Mouse (Mus musculus): Measurements from ENCODE around the gene Aff3. TPM values are rescaled to one million over a fixed set of nuclear protein-coding genes. Genes with fewer than 3 reads are reported as not detected.
A peak's percentile ranks its signal among the peaks of the same experiment; 100 is the strongest.

The Aff3 gene
- total RNA-seq, 2 experiments from 2014 or later: 3.7 to 4.6 TPM

DNA sequence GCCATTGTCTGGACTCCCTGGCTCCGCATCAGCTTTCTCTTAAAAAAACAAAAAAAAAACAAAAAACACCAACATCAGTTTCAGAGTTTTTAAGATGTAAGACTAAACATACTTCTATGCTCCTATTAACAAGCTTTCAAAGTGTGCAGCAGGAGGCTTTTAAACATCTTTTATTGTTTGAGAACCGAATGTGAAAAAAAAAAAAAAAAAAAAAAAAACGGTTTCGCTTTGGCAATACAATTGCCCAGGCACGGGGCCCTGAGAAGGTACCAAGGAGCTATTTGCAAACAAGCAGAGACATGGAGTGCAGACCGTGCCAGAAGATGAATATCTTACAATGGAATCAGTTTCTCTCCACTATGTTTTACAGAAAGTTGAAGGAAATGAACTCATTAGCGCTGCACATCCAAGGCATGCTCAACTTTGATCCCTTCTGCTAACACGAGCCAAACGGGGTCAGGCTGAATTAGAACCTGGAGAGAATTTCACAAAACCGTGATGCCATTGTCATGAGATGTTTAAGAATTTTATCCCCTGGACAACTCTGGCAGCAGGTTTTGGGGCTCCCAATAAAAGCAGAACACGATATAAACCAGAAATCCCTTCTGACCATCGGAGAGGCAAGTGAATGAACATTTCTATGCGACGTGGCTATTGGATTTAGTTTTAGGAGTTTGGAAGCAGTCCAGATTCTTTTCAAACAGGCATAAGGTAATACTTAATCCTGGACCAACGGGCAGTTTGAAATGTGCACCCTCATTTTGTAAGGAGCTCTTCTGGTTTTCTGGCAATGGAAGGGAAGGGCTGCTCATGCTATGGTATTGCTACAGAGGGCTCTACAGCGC, 344.4 kb downstream of the Aff3 start:
- DNase-seq: no peak

DNA sequence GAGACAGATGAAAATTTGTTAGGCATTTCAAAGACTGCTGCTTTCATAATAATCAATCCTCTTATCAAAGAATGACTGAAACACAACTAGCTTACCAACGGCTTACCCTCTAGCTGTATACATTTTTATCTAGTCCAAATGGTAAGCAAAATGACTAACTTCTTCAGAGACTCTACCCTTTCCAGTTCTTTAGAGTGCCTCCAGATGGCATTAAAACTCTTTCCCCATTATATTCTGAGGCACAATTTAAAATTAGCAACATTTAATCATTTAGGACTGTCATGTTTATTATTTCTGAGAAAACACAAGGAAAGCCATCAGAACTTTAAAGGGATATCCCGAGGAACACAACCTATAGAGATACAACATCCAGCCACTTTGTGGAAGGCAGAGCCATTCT, 346.1 kb downstream of the Aff3 start:
- no peak for DNase-seq

DNA sequence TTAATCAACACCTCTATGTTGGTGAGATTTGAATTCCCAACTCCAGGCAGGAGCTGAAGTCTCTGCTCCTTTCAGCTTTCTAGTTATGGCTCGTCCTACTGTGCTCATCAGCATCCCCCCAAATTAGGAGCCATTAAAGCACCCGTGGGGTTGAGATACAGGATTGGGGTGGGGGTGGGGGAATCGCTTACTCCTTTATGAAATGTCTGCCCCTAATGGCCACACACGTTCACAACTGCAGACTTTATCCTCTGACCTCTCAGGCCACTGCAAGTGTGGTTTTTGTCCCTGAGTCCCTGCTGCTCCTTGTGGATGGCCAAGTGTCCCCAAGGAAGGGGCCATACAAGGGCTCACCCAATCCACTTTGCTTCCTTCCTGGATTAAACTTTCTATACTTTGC, 348.8 kb downstream of the Aff3 start:
- no peak for DNase-seq

DNA sequence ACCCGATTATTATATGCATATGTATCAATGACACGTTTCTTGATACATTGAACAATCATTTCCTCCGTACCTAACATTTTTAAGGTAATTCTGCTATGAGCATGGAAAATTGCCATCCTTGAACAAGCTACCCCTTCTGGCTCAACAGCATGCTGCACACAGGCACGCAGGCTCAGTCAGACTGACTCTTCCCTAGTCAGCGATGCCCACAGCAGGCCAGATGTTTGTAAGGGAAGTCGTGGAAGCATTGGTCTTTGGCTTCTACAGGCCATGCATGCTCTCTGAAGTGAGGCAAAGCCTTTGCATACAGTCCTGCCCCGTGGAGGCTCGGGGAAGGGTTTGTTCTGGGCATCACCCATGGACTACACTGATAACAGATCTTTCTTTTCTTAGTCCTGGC, 354.3 kb downstream of the Aff3 start:
- no peak for DNase-seq

DNA sequence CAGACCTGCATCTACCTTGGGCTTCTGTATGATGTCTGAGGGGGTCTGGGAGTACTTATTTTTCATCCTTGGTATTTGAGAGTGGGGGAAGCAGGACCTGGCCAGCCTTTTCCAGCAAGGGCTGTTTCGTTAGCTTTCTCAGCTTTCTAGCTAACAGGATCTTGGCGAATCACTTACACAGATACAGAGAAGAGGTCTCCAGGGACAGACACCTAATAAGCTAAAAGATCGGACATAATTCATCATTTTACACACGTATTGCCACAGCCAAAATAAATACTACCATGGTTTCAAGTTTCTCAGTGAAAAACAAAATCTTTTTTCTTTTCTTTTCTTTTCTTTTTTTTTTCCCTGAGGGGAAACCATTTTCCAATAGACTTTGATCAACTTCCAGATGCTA, 354.7 kb downstream of the Aff3 start:
- no peak for DNase-seq

DNA sequence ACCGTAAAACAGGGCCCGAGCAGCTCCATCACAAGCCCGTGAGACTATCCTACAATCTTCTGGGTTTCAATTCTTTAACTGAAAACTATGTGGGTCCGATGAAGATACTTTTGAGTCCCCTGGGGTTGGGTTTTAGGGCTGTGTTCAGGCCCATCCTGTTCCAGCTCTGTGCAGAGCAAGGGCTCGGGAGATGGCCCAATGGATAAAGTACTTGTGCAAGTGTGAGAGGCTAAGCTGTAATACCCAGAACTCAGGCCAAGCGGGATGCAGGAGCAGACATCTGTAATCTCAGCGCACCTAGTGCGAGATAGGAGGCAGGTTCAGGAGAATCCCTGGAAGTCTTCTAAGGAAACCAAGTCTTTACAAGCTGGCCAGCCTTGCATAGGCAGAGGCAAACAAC, 355.4 kb downstream of the Aff3 start:
- no peak for DNase-seq

DNA sequence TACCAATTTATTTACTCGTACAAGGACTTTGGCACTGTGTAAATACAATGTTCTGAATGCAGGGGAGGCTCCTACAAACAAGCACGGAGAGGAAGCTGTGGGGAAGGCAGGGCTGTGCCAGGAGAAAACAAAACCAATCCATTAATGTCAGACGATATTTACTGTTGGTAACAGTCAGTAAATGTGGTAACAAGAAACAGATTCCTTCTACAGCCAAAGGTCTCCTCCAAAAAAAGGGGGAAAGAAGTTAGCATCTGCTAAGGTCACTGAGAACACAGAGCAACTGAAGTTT, 356.1 kb downstream of the Aff3 start:
- no peak for DNase-seq

DNA sequence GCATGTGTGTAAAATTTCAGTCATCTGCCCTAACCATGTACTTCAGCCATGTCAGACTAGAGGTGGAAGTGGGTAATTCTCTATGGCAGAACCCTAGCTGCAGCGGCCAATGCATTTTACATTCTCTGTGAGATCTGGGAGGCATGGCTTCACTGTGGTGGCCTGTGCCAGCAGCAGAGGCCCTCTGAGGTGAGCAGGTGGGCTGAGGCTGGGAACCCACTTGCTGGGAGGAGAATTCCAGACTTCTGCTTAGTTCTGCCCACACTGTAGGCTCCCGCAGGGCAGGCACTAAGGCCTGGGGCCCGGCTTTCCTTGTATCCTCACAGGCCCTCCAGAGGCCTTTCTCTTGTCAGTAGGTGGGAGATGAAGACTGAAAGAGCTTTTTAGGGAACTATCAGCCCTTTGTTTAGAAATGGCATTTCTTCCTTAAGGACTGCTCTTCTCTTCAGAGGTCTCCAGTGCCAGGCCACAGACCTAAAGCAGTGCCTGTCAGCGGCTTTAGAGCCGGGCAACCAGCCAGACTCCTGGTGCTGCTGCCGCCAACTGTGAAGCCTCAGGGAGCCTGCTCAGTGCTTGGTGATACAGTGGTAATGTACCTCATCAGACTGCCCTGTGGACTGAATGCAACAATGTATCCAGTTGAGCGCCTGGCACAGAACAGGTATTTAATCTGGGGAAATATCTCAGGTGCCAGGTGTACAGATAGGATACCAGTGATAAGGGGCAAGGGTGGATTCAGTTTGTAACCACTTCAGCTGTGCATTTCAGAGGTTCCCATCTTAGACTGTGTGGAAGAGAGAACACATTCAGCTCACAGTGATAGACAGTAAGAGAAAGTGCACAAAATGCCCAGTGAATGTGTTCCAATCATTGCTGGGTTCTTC, 356.7 kb downstream of the Aff3 start:
- peak; percentile 46 to 71 for DNase-seq

DNA sequence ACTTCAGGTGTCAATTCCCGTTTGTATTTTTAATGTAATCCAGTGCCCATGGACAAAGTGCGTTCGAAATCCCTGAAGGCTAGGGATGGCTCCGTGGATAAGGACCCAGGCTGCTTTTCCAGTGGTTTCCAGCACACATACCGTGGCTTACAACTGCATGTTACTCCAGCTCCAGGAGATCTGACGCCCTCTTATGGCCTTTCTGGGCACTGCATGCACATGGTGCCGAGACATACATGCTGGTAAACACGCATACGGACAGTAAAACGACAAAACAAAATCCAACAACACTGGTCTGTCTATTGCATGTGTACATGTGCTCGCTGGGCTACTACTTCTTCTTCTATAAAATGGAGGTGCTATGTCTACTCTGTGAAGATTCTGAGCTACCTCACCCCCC, 357.5 kb downstream of the Aff3 start:
- no peak for DNase-seq

DNA sequence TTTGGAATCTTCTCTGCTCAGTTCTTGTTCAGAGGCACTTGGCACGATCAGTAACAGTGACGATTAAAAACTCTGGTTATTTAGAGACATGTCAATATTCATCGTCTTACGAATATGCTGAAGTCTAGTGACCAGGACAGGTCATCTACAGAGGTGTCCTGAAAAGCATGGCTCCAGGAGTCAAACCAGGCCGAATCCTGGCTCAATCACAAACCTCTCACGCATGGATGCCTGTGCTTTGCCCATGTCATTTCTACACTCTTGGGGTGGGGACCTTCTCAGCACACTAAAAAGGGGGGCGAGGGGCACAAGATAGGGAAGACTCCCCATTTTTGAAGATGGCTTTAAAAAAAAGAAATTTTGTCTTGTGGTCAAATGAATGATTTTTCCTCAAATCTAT, 358.6 kb downstream of the Aff3 start:
- DNase-seq: no peak

DNA sequence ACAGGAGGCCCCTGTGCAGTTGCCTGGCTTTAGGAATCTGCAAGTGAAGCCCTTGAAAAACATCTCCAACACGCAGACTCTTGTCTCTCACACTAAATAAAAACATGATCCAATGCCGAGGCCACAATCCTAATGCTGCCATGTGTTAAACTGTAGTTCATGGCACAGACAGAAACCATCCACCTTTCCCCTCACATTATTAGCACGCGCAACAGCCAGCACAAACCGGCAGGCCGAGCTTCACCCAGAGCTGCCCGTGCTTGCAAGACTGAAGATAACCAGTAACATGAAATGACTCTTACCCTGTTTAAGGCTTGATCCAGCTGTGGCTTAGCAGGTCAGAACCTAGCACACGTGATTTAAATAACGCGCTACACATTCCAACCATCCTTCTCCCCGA, 360.4 kb downstream of the Aff3 start:
- no peak for DNase-seq

DNA sequence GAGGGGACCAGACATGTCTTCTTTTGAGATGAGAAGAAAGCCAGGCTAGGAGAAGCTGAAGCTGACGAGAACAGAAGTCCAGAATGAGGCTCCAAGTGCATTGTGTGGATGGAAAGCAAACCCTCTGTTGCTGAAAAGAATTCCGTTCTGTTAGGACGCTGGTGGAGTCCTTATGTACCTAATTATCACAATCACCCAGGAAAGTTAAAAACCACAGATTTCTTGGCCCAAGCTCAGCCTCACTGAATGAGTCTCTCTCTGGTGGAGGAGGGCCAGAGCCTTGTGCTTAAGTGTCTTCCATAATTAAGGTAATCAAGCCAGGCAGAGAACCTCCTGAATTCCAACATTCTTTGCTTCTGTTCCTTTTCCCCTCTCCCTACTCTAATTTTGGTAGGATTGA, 366.5 kb downstream of the Aff3 start:
- DNase-seq: no peak

DNA sequence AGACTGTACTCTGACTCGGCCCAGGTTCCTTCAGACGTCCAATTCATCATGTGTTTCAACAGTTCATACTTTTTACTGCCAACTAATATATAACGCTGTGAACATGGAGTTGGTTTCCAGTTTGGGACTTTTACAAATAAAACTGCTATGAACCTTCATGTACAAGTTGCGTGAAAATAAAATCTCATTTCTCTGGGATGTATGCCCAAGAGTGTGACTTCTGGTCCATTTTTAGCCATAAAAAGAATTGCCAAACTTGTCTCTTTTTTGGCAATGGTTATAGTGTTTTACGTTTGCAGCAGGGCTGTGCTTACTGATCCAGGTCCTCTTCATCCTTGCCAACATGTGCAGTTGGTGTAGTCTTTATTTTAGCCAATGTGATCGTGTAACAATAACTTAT, 369.8 kb downstream of the Aff3 start:
- DNase-seq: no peak

DNA sequence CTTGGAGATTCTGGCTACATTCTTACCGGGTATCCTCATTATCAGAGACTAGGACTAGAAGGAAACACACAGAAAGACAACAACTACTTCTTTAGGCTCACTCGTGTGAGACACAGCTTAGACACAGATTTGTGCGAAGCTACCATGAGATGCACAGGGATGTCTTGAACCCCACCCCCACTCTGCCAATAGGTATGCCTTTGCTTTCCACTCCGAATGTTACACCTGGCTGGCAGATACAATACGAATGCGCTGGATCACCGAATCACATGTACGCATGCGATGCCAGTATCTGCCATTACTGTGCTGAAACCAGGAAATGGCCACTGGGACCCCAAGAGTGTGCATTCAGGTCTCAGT, 370.4 kb downstream of the Aff3 start:
- no peak for DNase-seq

DNA sequence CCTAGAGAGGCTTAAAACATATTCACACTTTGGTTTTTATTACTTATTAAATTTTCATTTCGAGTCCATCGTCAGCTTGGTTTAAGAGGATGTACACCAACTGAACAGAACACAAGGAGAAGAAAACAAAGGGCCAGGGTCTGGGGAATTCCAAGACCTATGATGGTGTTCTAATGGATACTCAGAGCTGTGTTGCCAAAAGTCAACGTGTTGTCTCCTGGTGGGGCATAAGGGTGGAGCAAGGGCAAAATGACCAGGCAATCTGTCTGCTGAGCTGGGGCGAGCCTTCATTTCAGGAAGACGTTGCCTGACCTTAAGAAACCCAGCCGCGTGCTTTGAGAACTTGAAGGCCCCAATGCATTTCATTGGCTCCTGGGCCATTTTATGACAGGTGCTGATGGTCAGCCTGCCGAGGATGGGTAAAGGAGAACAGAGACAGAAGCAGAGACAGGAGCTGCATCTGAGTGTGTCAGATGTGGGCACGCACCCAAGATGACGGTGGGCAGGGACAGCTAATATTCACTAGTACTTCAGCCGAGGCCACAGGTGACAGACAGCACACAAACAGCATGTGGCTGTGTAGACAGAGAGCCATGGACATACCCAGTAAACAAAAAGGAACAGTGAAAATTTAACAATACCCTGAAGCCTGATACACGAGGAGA, 371.0 kb downstream of the Aff3 start:
- DNase-seq: no peak

DNA sequence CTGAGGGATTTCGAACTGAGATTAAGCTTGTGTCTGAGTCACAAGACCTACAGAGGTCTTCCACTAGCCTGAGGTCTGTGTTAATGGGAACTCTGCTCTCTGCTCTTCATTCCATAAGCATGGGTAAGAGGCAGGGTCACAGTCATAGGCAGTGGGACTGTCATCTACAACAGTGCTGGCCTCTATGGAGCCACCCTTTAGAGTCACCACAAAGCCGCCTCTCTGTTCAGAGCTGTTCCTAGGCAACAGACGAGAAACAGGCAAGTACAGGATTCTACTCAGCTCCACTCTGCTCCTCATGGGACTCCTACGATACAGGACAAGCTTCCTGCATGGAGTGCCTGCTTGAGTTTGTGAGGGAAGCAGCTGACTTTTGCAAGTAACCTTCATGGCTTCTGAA, 371.9 kb downstream of the Aff3 start:
- no peak for DNase-seq

DNA sequence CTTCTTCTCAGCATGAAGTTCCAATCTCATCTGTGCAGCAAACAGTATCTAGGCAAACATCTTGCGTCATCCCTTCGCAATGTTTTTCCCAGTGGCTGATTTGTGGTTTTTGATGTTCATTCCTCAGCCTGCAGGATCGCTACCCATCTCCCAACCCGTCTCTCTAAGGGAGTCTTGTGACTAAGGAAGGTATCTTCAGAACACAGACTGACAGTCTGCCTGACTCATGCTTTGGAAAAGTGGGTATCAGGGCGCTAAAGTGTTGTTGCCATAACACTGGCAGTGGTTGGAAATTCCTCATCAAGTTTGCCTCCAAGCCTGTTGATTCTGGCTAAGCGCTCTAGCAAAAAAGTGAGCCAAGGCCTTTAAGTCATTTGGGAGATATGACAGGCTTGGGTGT, 372.8 kb downstream of the Aff3 start:
- peak in 1 of 2 experiments; percentile 8 for DNase-seq

DNA sequence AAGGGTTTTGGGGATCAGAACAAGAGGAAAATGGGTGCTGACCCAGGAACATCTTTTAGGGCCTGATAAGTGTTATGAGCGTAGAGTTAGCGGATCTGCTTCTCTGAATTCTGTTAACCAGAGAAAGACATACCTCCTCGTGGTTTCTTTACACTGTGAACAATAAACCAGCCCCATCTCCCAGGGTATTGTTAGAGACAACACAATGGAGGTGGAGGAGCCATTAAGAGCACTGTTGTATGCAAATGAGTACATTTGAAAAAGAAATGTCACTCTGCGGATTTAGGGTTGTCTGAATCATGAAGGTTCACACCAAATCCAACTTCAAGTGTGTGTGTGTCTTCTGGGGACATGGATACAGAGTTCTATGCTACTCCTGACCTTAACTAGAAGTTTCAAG, 373.3 kb downstream of the Aff3 start:
- DNase-seq: no peak

DNA sequence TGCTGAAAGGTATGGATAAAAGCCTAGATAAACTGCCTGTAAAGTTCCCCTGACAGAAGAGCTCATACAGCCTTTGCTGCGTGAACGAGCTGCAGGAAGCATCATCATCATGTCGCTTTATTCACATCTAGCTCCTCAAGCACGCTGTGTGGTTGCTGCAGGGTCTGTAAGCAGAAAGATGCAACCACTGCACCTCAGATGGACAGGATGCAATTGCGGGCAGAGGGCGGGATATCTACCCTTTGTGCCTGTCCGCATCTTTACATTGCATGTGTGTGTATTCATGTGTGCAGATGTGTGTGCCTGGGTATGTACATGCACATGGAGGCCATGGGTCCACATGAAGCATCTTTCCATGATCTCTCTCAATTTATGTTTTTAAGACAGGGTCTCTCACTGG, 373.9 kb downstream of the Aff3 start:
- no peak for DNase-seq

DNA sequence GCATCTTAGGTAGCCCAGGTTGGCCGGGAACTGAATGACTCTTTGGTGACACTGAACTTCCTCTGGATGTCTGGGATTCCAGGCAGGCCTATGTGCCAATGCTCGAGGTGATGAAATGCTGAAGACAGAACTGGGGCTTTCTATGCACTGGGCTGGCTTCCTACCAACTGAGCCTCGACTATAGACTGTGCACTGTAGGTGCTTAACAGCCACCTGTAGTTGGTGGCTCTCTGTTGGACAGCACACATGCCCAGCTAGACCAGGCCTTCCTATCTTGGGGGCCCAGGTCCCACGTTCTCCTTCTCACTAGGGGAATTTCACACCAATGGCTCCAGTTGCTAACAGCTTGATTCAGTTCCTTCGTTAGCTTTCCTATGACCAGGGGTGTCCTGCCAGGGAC, 374.9 kb downstream of the Aff3 start:
- no peak for DNase-seq

DNA sequence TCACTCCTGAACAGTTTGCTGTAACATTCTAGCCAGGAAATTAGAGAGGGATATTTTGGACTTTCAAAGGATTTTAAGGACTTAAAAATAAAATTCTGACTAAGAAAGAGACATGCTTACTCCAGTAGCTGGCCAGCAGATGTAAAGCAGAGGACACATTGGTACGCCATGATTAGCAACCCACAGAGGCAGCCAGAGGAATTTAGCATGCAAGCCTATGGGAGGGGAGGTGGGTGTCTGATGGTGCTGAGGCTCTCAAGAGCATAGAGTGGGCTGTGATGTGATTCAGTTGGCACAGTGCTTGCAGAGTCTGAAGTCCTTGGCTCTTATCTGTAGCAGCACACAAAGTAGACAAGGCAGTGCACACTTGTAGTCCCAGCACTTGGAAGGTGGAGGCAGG, 376.0 kb downstream of the Aff3 start:
- DNase-seq: no peak

DNA sequence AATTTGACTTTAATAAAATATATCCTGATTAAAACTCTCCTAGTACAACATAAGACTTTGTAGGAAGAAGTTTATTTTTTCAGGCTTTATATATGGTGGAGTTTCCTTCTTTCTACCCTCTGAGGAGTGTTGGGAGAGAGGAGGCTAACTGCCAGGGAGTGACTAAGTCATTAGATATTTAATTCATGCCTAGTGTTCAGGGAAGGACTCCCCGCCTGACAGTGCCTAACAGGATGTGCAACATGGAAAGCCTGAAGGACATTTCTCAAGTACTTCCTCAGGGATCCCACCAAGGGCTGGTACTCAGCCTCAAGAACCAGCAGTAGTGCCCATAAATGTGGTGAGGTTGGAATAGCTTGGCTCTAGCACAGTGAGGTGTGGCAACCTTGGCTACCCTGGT, 378.2 kb downstream of the Aff3 start:
- DNase-seq: no peak

DNA sequence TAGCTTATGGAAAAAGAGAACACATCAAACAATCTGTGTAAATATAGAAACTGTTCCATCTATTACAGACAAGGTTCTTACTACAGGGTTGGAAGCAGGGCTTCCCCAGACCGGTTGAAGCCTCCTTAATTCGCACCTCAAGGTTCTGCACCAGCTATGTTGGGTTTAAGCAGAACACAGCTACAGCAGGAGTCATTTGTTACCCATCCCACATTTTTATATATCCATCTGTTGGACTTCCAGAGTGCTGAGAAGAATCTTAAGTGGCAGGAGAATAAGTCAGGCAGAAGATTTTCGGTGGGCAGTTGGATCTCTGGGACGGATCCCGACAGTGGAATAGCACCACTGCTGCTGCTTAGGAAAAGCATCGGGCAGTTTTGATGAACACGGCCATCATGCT, 384.2 kb downstream of the Aff3 start:
- no peak for DNase-seq
